Mouse (Mus musculus): ENCODE results near the gene 9230110F15Rik. TPM values are rescaled to one million over a fixed set of nuclear protein-coding genes. Genes with fewer than 3 reads are reported as not detected.
"Not testable (repeated sequence)": the region's sequence is repeated elsewhere in the genome, so short reads cannot be mapped to it uniquely, and the experiment has no call there.

Gene 9230110F15Rik
- total RNA-seq (2018; cell fraction: chromatin; rRNA removed): not detected
- total RNA-seq (2018; cell fraction: cytosol; rRNA removed): not detected
- not detected for total RNA-seq (2018; cell fraction: nucleus; rRNA removed)
- polyA plus RNA-seq (2018): not detected in 3 replicates

- 64% methylated on average over 1 of the region's 1 CpGs for WGBS (ENCODE audit: missing documents)
- Histone ChIP-seq H3K79me2 (ENCODE audit: inconsistent target) (no peaks in the 10 kb centered on the region), H3K36me3 (ENCODE audit: inconsistent target) (no peaks in the 10 kb centered on the region), H3K27ac (no peak within 1 kb of the TSS), H3K4me3 (ENCODE audit: inconsistent target) (no peak within 1 kb of the TSS)
Observed at GRCm38 (mm10) chr9:35844050-35844449, at the start of gene 9230110F15Rik. 9230110F15Rik (minus strand) TSS chr9:35844150.

- no CpG with 5 or more reads among the region's 1 CpGs for WGBS (ENCODE audit: missing documents)
- H3K79me2 ChIP-seq (ENCODE audit: inconsistent target); H3K4me3 ChIP-seq (ENCODE audit: inconsistent target); H3K27ac ChIP-seq; H3K36me3 ChIP-seq (ENCODE audit: inconsistent target): not testable (repeated sequence)
Observed at GRCm38 (mm10) chr9:35893112-35893511, 49.2 kb upstream of the 9230110F15Rik start.

GRCm38 (mm10) chr9:35817881-35818280 is 26.1 kb downstream of the 9230110F15Rik start:
- not testable (repeated sequence) for H3K4me3 ChIP-seq (ENCODE audit: inconsistent target); H3K79me2 ChIP-seq (ENCODE audit: inconsistent target); H3K36me3 ChIP-seq (ENCODE audit: inconsistent target); H3K27ac ChIP-seq
- WGBS (ENCODE audit: missing documents): 90% methylated on average over 10 of the region's 15 CpGs

- Histone ChIP-seq H3K36me3 (ENCODE audit: inconsistent target) (no peaks in the 10 kb centered on the region), H3K27ac (no peak overlapping the region), H3K79me2 (ENCODE audit: inconsistent target) (no peaks in the 10 kb centered on the region), H3K4me3 (ENCODE audit: inconsistent target) (no peak overlapping the region)
Observed at GRCm38 (mm10) chr9:35798146-35798545, 45.8 kb downstream of the 9230110F15Rik start.

- Histone ChIP-seq H3K27ac (no peak within 1 kb of the TSS), H3K36me3 (ENCODE audit: inconsistent target) (no peaks in the 10 kb centered on the region), H3K4me3 (ENCODE audit: inconsistent target) (no peak within 1 kb of the TSS), H3K79me2 (ENCODE audit: inconsistent target) (no peaks in the 10 kb centered on the region)
- 94% methylated on average over 3 of the region's 3 CpGs for WGBS (ENCODE audit: missing documents)
Observed at GRCm38 (mm10) chr9:35790001-35790400, 53.9 kb downstream of the 9230110F15Rik start, which contains the start of the genes Gm27235 and D730048I06Rik. Gm27235 (minus strand) TSS chr9:35790101. D730048I06Rik (minus strand) TSS chr9:35790112.

Other genes starting within 250 kb of the 9230110F15Rik start
- gene Pate4, start 232.2 kb downstream of the 9230110F15Rik start, polyA plus RNA-seq (2018): not detected in 3 replicates
- gene Pate3, start 195.9 kb downstream of the 9230110F15Rik start, polyA plus RNA-seq (2018): not detected in 3 replicates
- gene Pate1, start 156.8 kb downstream of the 9230110F15Rik start, polyA plus RNA-seq (2018): not detected in 3 replicates
- not detected in 3 replicates for gene Gm17677, start 103.1 kb downstream of the 9230110F15Rik start, polyA plus RNA-seq (2018)
- gene Gm17727, start 66.0 kb downstream of the 9230110F15Rik start, polyA plus RNA-seq (2018): not detected in 3 replicates
- gene Gm27235, start 54.0 kb downstream of the 9230110F15Rik start, polyA plus RNA-seq (2018): not detected in 3 replicates
- gene D730048I06Rik, start 54.0 kb downstream of the 9230110F15Rik start, polyA plus RNA-seq (2018): not detected in 3 replicates
- gene 9230113P08Rik, start 64.3 kb upstream of the 9230110F15Rik start, polyA plus RNA-seq (2018): not detected in 3 replicates

All from macrophage (primary cell).